Mouse (Mus musculus) mouse embryonic stem cell (cell line): Measurements from ENCODE around the gene Gm21783.
"Not testable (repeated sequence)": the region's sequence is repeated elsewhere in the genome, so short reads cannot be mapped to it uniquely, and the experiment has no call there.

ENCODE experiments used
- in situ Hi-C, 2 experiments: fragments of 300-500 bp; cut with MboI; formaldehyde crosslinking; loops; 1 replicate in 1 of 2; 3 replicates in 1 of 2; pipeline ENCODE4 v1.14.3; 2019 to 2020; ENCODE audit warnings: low sequenced_read_pairs in 2 of 2, low pct_unique_long_range_greater_than_20kb in 1 of 2, mixed read lengths in 1 of 2; ENCODE audit not compliant: unreplicated experiment in 1 of 2

The Gm21783 gene

DNA sequence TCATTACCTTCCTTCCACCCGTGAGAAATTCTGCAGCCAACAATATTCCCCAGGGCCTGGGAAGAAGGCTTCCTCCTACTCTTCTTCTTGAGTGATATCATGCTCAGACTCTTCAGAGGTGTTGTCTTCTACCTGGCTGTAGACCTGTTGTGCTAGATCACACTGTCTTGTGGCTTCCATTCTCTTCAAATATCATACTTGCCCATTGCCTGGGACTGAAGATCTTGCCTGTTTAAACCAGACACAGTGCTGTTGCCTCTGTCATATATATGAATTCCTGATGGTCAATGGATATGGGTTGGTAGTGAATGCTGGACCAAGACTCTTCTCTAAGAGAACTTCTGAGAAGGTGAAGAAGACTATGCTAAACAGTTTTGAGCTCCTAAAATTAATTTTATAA is at the start of gene Gm21783:
Gm21783 (minus strand) TSS at position 101 of the 400 bp plus-strand sequence.
- in situ Hi-C loops = not testable (repeated sequence)
